In genomic region chr4:141793282-141794151, GRCm38 (mm10) we compare ENCODE assay signal across 8 mouse cellular contexts. TPM values are rescaled to one million over a fixed set of nuclear protein-coding genes. Genes with fewer than 3 reads are reported as not detected.
DNase-seq lines count a peak whose midpoint lies in the region; ATAC-seq and TF ChIP-seq lines count a peak whose summit lies in the region.

Casp9 (plus strand) TSS chr4:141793612.

- H3K36me3 ChIP-seq in forebrain, embryonic 15.5 days, result peaks cover 5% of the 10 kb centered on the region; the same call in 1 of the 2 replicates

- H3K4me2 ChIP-seq in forebrain, embryonic 15.5 days (replicated peaks), result peak within 1 kb of the TSS; percentile 48

- TF ChIP-seq CTCF in lung, adult 2 months (IDR thresholded peaks at IDR 0.05; ENCODE audit: insufficient read depth, low read length), result no peak

- H3K9me3 ChIP-seq in forebrain, embryonic 15.5 days, result no peaks in the 10 kb centered on the region

- DNase-seq in ES-CJ7 (ENCODE audit: low read depth, low spot score), result peak; percentile 99
- peak; percentile 95 for DNase-seq in cerebellum, adult 11 months
- peak; percentile 97 for DNase-seq in heart, postnatal 25 days (ENCODE audit: low spot score)
- DNase-seq in layer of hippocampus, adult 18-20 months (ENCODE audit: low spot score in 2 of 2), result peak; percentile 94 to 96
- peak; percentile 99 for DNase-seq in lung, adult 2 months
- DNase-seq in thymus, adult 18-20 months, result peak; percentile 94

- WGBS in forebrain, embryonic 15.5 days, result under 1% methylated on average over 64 of the region's 80 CpGs
- under 1% methylated on average over 74 of the region's 80 CpGs for WGBS in lung, adult 2 months

- peak within 1 kb of the TSS; percentile 91 for H3K4me3 ChIP-seq in forebrain, embryonic 15.5 days
- peak within 1 kb of the TSS; percentile 67 for H3K4me3 ChIP-seq in lung, adult 2 months (replicated peaks; ENCODE audit: extremely low read depth, low read depth, low read length)

- peaks cover 32% of the 10 kb centered on the region for H3K4me1 ChIP-seq in forebrain, embryonic 15.5 days
- peaks cover 8% of the 10 kb centered on the region for H3K4me1 ChIP-seq in lung, adult 2 months (ENCODE audit: control insufficient read depth, insufficient read depth, low read length)

- peak; percentile 80; the same call in 1 of the 2 replicates for TF ChIP-seq POLR2A in lung, adult 2 months (IDR thresholded peaks at IDR 0.05; ENCODE audit: borderline replicate concordance, extremely low read depth, low read depth, low read length)

- intact Hi-C loops in heart, postnatal 25 days (cut with DNase I), result loop anchor here (5.0 kb wide), 2 partner anchors 71 to 131 kb away; partner anchors contain the start of genes Ddi2 and Plekhm2

- H3K9ac ChIP-seq in forebrain, embryonic 15.5 days (replicated peaks), result peak within 1 kb of the TSS; percentile 72

- H3K27me3 ChIP-seq in forebrain, embryonic 15.5 days, result no peaks in the 10 kb centered on the region

- ATAC-seq in forebrain, embryonic 15.5 days (replicated peaks), result peak; percentile 75
- ATAC-seq in neutrophil, adult 5-6 weeks (ENCODE audit: extremely low read depth, insufficient number of reproducible peaks, low FRiP score, poor library complexity, severe bottlenecking), result peak; percentile 72

- H3K27ac ChIP-seq in forebrain, embryonic 15.5 days (replicated peaks), result peak within 1 kb of the TSS; percentile 93

RNA-seq across cellular contexts. Expression of gene Casp9, which starts in this region (rescaled TPM):
- 14.9 and 18.2 TPM in 2 replicates for polyA plus RNA-seq in forebrain, embryonic 15.5 days (2015; fragmentation: Nextera tagmentation; extraction: Ambion mirVana)
- 1 to 10 TPM; 7.9 to 8.6 TPM for total RNA-seq in heart, postnatal 25 days (2021)
- total RNA-seq in layer of hippocampus, adult 18-20 months (2021), result 10 to 100 TPM; 25.6 to 28.8 TPM
- polyA plus RNA-seq in lung, adult 2 months (2012; rRNA removed), result 17.7 and 19.0 TPM in 2 replicates
- 31.2 and 34.0 TPM in 2 replicates for total RNA-seq in neutrophil, adult 5-6 weeks (2017)

Comparison
In these comparisons a context has a peak if more than half of its experiments do, and no peak if none do; other contexts are left out.
1. Peak in every context shown above with its lines: DNase-seq, ATAC-seq, H3K4me3 ChIP-seq and H3K27ac ChIP-seq.